Mouse (Mus musculus): ENCODE measurements at regions not wholly inside any gene's neighbourhood (a gene's known extent, or its start where the extent isn't known, plus 50 kb on each side); places are given as distances from the start of the nearest gene placed in this dataset.

DNA sequence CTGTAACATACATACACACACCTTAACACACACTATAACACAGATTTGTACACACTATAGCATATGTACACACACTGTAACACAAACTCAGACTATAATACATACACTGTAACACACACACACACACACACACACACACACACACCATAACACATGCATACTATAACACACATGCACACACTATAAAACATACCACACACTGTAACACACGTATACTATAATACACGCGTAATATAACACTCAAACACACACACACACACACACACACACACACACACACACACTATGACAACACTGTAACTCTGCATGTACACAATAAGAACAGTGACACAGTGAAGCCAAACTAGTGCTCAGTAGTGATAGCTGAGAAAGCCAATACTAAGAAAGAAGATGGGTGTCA, 147.7 kb upstream of the Igfbp3 start:
- Histone ChIP-seq H3K36me3 (ENCODE audit: control insufficient read depth, insufficient read depth, low read length) (no peaks in the 10 kb centered on the region), H3K4me3 (ENCODE audit: low read depth, low read length) (no peak overlapping the region), H3K4me1 (ENCODE audit: control insufficient read depth, insufficient read depth, low read length) (no peaks in the 10 kb centered on the region), H3K27me3 (replicated peaks; ENCODE audit: control insufficient read depth, insufficient read depth, low read length) (no peaks in the 10 kb centered on the region), H3K4me2 (ENCODE audit: low read length) (no peak overlapping the region), H3K9ac (ENCODE audit: low read length) (no peak overlapping the region), H3K27ac (ENCODE audit: low read depth, low read length) (no peak overlapping the region), H3K9me3 (replicated peaks; ENCODE audit: control insufficient read depth, low read length) (no peaks in the 10 kb centered on the region)
- 87% methylated on average over 3 of the region's 3 CpGs for WGBS
- no peak for ATAC-seq
- DNase-seq (ENCODE audit: low spot score): no peak

DNA sequence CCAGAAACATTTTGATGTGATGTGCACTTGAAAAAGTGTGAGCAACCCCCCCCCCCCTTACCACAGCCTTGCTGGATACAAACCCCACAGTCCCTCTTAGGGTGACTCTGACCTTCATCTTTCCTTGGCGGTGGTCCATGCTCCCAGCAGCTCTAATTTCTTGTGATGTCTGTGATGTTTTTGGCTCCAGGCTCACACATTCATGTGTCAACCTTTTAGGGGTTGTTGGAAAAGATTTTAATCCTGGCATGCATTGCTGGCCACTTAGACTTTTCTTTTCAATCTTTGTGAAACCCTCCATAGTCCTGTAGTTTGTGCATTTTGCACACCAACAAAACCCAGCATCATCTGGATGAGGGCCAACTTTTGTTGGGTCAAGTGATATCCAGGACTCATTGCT, 134.9 kb upstream of the Igfbp3 start:
- Histone ChIP-seq H3K36me3 (ENCODE audit: control insufficient read depth, insufficient read depth, low read length) (no peaks in the 10 kb centered on the region), H3K4me2 (ENCODE audit: low read length) (no peak overlapping the region), H3K9me3 (replicated peaks; ENCODE audit: control insufficient read depth, low read length) (no peaks in the 10 kb centered on the region), H3K9ac (ENCODE audit: low read length) (no peak overlapping the region), H3K27ac (ENCODE audit: low read depth, low read length) (no peak overlapping the region), H3K4me1 (ENCODE audit: control insufficient read depth, insufficient read depth, low read length) (no peaks in the 10 kb centered on the region), H3K27me3 (replicated peaks; ENCODE audit: control insufficient read depth, insufficient read depth, low read length) (no peaks in the 10 kb centered on the region), H3K4me3 (ENCODE audit: low read depth, low read length) (no peak overlapping the region)
- ATAC-seq (no peak), DNase-seq (ENCODE audit: low spot score) (peak; percentile 0)
- 80% methylated on average over 1 of the region's 1 CpGs for WGBS

DNA sequence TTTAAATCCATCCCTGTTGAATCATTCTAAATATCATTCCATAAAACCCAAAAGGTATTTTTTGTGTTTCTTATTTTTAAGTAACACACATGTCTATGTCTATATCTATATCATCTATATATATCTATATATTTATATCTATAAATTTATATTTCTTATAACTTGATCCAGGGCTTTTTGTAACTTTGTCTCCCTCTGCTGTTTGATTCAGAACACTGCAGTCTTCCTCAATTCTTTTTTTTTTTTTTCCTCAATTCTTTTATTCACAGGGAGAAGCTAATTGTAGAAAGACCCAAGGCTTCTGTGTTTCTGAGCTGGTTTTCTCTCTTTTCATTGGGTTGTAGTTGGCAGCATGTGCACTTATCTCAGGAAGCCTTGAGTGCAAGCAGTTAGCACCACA, 124.1 kb upstream of the Igfbp3 start:
- H3K27me3 ChIP-seq (replicated peaks; ENCODE audit: control insufficient read depth, insufficient read depth, low read length): no peaks in the 10 kb centered on the region

DNA sequence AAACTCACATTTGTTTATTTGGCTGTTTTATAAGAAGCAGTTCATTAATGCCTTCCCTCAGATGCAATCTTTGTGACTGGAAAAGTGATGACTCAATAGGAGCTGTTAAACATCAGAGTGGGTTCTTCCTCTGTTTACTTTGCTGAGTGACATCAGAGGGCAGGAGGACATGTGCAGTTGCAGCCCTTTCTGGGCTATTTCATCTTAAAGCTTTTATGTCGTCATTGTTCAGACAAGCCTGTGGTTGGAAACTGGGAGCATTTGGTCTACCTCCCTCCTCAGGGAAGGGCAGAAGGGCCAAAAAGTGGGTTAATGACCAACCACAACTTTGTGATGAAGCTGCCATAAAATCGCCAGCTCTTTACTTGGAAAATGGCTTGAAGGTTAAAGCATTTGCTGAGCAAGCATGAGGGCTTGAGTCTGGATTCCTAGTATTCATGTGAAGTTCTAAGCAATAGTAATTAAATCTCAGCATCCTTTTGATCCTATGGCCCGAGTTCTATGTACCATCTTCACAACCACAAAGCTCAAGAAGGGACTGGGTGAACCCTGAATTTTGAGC, 103.8 kb upstream of the Igfbp3 start:
- no peak overlapping the region for H3K27ac ChIP-seq (ENCODE audit: low read depth, low read length)
- no peaks in the 10 kb centered on the region for H3K4me1 ChIP-seq (ENCODE audit: control insufficient read depth, insufficient read depth, low read length)
- H3K27me3 ChIP-seq (replicated peaks; ENCODE audit: control insufficient read depth, insufficient read depth, low read length): no peaks in the 10 kb centered on the region
- WGBS: 80% methylated on average over 3 of the region's 3 CpGs
- no peak overlapping the region for H3K4me3 ChIP-seq (ENCODE audit: low read depth, low read length)
- DNase-seq (ENCODE audit: low spot score): no peak
- no peaks in the 10 kb centered on the region for H3K36me3 ChIP-seq (ENCODE audit: control insufficient read depth, insufficient read depth, low read length)
- no peak for ATAC-seq
- H3K9me3 ChIP-seq (replicated peaks; ENCODE audit: control insufficient read depth, low read length): no peaks in the 10 kb centered on the region
- H3K4me2 ChIP-seq (ENCODE audit: low read length): no peak overlapping the region
- H3K9ac ChIP-seq (ENCODE audit: low read length): no peak overlapping the region

More for the DNA sequence above, 124.1 kb upstream of the Igfbp3 start:
- Histone ChIP-seq H3K4me2 (ENCODE audit: low read length) (no peak overlapping the region), H3K4me3 (ENCODE audit: low read depth, low read length) (no peak overlapping the region), H3K9ac (ENCODE audit: low read length) (no peak overlapping the region), H3K4me1 (ENCODE audit: control insufficient read depth, insufficient read depth, low read length) (no peaks in the 10 kb centered on the region), H3K9me3 (replicated peaks; ENCODE audit: control insufficient read depth, low read length) (no peaks in the 10 kb centered on the region), H3K27ac (ENCODE audit: low read depth, low read length) (no peak overlapping the region), H3K36me3 (ENCODE audit: control insufficient read depth, insufficient read depth, low read length) (no peaks in the 10 kb centered on the region)
- DNase-seq (ENCODE audit: low spot score) (no peak), ATAC-seq (no peak)

DNA sequence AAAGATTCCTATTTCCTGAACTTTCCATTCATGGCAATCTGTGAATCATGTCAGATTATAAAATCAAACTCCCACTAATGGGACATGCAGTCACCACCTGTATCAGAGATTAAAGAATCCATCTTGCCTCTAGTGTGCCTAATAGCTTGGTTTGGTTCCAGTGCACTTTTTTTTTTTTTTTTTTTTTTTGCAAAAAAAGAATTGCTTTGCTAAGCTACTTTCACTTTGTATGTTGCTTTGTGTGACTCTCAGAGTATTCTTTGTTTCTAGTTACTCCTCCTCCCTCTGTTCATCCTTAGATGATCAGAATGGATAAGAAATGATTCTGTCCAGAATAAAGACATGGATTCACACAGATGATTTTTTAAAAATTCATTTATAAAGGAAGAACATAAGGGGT, 82.5 kb upstream of the Igfbp3 start:
- H3K4me1 ChIP-seq (ENCODE audit: control insufficient read depth, insufficient read depth, low read length): no peaks in the 10 kb centered on the region
- no peaks in the 10 kb centered on the region for H3K27me3 ChIP-seq (replicated peaks; ENCODE audit: control insufficient read depth, insufficient read depth, low read length)
- no peaks in the 10 kb centered on the region for H3K9me3 ChIP-seq (replicated peaks; ENCODE audit: control insufficient read depth, low read length)
- ATAC-seq (no peak), DNase-seq (ENCODE audit: low spot score) (no peak)
- H3K4me3 ChIP-seq (ENCODE audit: low read depth, low read length): no peak overlapping the region
- no peak overlapping the region for H3K9ac ChIP-seq (ENCODE audit: low read length)
- no peak overlapping the region for H3K27ac ChIP-seq (ENCODE audit: low read depth, low read length)
- no peak overlapping the region for H3K4me2 ChIP-seq (ENCODE audit: low read length)
- H3K36me3 ChIP-seq (ENCODE audit: control insufficient read depth, insufficient read depth, low read length): no peaks in the 10 kb centered on the region

DNA sequence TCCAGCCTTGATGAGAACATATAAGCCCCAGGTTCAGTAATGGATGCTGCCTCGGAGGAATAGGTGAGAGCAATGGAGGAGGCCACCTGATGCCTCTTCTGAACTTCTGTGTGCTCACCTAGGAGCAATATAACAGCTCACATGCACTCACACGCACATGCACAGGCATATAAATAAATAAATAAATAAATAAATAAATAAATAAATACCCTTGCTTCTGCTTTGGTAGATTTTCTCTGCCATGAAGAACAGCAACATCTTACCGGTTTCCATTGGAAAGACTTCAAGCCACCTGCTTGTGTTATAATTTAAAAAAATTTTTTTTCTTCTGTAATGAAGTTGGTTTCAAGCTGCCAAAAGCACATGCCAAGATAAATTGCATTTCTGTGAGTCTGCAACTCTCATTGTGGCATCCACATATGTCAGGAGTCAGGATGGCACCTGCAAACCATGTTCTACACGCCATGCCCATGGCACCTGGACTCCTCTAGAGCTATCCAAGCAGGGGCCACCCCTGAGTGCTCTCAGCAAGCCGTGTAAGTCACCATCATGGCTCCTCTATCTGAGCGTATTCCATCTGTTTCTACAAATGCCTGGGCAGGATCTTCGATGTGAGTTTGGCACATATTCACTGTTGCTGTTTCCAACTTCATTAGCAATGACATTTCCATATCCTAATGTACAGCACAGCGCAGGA, 75.7 kb upstream of the Igfbp3 start:
- Histone ChIP-seq H3K27ac (ENCODE audit: low read depth, low read length) (no peak overlapping the region; the same call in 1 of the 2 replicates), H3K4me1 (ENCODE audit: control insufficient read depth, insufficient read depth, low read length) (no peaks in the 10 kb centered on the region), H3K4me3 (ENCODE audit: low read depth, low read length) (no peak overlapping the region), H3K27me3 (replicated peaks; ENCODE audit: control insufficient read depth, insufficient read depth, low read length) (no peaks in the 10 kb centered on the region), H3K9ac (ENCODE audit: low read length) (no peak overlapping the region), H3K36me3 (ENCODE audit: control insufficient read depth, insufficient read depth, low read length) (no peaks in the 10 kb centered on the region), H3K4me2 (ENCODE audit: low read length) (no peak overlapping the region), H3K9me3 (replicated peaks; ENCODE audit: control insufficient read depth, low read length) (no peaks in the 10 kb centered on the region)
- ATAC-seq: peak; percentile 84; the same call in 1 of the 2 replicates
- 79% methylated on average over 8 of the region's 8 CpGs for WGBS
- peak; percentile 63 for DNase-seq (ENCODE audit: low spot score)

DNA sequence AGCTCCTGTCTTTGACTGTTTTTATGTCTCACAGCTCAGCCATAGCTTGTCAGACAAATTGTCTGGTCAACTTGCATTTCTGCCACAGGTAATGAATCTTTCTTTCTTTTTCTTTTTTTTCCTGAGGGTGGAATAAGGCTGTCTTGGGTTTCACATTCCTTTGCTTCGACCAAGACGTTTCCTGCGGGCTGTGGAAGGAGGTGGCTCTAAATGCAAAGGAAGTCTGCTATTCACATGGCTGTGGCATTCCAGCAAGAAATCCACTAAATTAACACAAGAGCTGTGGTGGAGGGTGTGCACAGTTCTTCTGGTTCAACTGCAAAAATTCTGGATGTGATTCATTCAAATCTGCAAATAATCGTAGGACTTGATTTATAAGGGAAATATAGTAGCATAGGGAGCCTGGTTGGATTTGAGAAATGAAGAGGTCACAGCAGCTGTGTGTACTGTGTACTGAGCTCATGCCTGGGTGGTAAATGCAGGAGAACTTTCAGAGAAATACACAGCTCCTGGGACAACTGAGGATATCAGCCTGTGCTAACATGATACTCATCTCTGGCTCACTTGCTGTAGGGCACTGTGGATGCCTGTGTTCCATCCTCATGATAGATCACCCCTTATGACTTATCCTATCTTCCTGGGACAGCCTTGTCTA, 71.2 kb upstream of the Igfbp3 start:
- H3K36me3 ChIP-seq (ENCODE audit: control insufficient read depth, insufficient read depth, low read length): no peaks in the 10 kb centered on the region
- H3K27ac ChIP-seq (ENCODE audit: low read depth, low read length): no peak overlapping the region

DNA sequence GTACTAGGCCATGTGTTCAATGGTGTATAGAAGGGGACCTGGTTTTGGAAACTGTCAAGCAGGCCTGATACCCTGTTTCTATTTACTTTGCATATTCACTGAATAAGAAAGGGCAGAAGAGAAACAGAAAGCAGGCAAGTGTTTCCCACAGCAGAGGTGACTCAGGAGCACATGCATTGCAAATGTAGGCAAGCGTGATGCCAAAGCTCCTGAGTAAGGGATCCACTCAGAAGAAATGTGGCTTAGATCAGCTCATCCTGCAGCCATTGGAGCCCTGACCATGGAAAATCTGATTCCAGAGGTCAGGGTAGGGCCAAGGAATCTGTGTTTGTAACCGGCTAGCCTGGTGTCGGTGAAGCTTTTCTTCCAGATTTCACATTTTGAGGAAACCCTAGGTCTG, 69.3 kb upstream of the Igfbp3 start:
- Histone ChIP-seq H3K9ac (ENCODE audit: low read length) (no peak overlapping the region), H3K4me3 (ENCODE audit: low read depth, low read length) (no peak overlapping the region), H3K36me3 (ENCODE audit: control insufficient read depth, insufficient read depth, low read length) (no peaks in the 10 kb centered on the region), H3K27ac (ENCODE audit: low read depth, low read length) (no peak overlapping the region), H3K27me3 (replicated peaks; ENCODE audit: control insufficient read depth, insufficient read depth, low read length) (no peaks in the 10 kb centered on the region), H3K4me1 (ENCODE audit: control insufficient read depth, insufficient read depth, low read length) (no peaks in the 10 kb centered on the region), H3K4me2 (ENCODE audit: low read length) (no peak overlapping the region), H3K9me3 (replicated peaks; ENCODE audit: control insufficient read depth, low read length) (no peaks in the 10 kb centered on the region)
- DNase-seq (ENCODE audit: low spot score): no peak
- no peak for ATAC-seq
- 95% methylated on average over 3 of the region's 3 CpGs for WGBS

More for the DNA sequence above, 71.2 kb upstream of the Igfbp3 start:
- Histone ChIP-seq H3K4me1 (ENCODE audit: control insufficient read depth, insufficient read depth, low read length) (no peaks in the 10 kb centered on the region), H3K9ac (ENCODE audit: low read length) (no peak overlapping the region), H3K9me3 (replicated peaks; ENCODE audit: control insufficient read depth, low read length) (no peaks in the 10 kb centered on the region), H3K4me2 (ENCODE audit: low read length) (no peak overlapping the region), H3K27me3 (replicated peaks; ENCODE audit: control insufficient read depth, insufficient read depth, low read length) (no peaks in the 10 kb centered on the region), H3K4me3 (ENCODE audit: low read depth, low read length) (no peak overlapping the region)
- whole genome bisulfite sequencing: 74% methylated on average over 4 of the region's 4 CpGs
- DNase-seq (ENCODE audit: low spot score) (no peak), ATAC-seq (no peak)

DNA sequence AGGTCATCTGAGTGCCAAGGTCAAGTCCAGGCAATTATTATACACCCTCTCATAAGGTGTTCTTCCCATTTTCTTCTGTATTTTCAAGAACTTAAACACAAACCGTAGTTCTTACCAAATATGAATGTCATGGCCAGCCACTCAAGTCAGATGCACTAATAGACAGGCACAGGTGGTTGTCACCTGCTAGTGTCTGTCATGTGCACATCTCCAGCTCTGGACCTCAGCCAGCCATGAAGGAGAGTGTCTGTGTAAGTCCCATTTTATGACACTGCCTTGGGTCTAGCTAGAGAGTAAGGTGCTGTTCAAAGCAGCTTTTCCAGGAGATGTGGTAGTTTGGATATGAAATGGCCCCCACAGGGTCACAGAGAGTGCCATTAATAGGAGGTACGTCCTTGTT, 68.5 kb upstream of the Igfbp3 start:
- Histone ChIP-seq H3K4me1 (ENCODE audit: control insufficient read depth, insufficient read depth, low read length) (no peaks in the 10 kb centered on the region), H3K27me3 (replicated peaks; ENCODE audit: control insufficient read depth, insufficient read depth, low read length) (no peaks in the 10 kb centered on the region), H3K36me3 (ENCODE audit: control insufficient read depth, insufficient read depth, low read length) (no peaks in the 10 kb centered on the region), H3K9me3 (replicated peaks; ENCODE audit: control insufficient read depth, low read length) (no peaks in the 10 kb centered on the region), H3K9ac (ENCODE audit: low read length) (no peak overlapping the region), H3K4me2 (ENCODE audit: low read length) (no peak overlapping the region), H3K27ac (ENCODE audit: low read depth, low read length) (no peak overlapping the region), H3K4me3 (ENCODE audit: low read depth, low read length) (no peak overlapping the region)
- no peak for ATAC-seq
- WGBS: 73% methylated on average over 2 of the region's 2 CpGs
- DNase-seq (ENCODE audit: low spot score): no peak

Measured in forebrain, embryonic 14.5 days (tissue).